32 mouse cellular contexts compared by ENCODE assay signal in the genomic region with DNA sequence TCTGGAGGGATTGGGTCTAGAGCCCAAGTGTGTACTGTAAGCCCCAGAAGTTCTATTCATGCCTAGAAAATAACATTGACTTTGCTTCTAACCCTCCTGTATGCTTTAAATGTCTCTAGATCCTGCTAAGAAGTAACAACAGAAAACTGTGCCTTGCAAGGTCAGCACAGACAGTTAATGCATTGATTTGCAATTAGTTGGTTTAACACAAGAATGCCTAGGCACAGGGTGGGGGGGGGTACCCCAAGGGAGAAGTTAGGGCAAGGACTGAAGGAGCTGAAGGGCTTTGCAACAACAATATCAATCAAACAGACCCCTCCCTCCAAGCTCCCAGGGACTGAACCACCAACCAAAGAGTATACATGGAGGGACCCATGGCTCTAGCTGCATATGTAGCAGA. TPM values are rescaled to one million over a fixed set of nuclear protein-coding genes. Genes with fewer than 3 reads are reported as not detected.
"Had no signal": no experiment of that assay in that cellular context is flagged by ENCODE, and none has a peak within 500 bp of the region (broad histone marks: within the 10 kb centered on the region; RNA-seq: fewer than 3 reads in every experiment).

No protein-coding gene starts in this region.

- DNase-seq: liver; liver, embryonic 13.5 days; liver, postnatal 0 days; lung, adult 18-20 months; lung, adult 2 months; lung, embryonic 14.5 days; lung, postnatal 10 days; lung, postnatal 14 days; lung, postnatal 36 days; lung, postnatal 4 days; midbrain, embryonic 14.5 days had no signal

- H3K27me3 ChIP-seq: limb, embryonic 12.5 days; limb, embryonic 13.5 days; limb, embryonic 15.5 days; liver, embryonic 12.5 days; liver, embryonic 13.5 days; liver, embryonic 15.5 days; lung, embryonic 15.5 days; megakaryocyte, embryonic 14.5 days; midbrain, embryonic 12.5 days; midbrain, embryonic 13.5 days; midbrain, embryonic 15.5 days; neural tube, embryonic 12.5 days had no signal

- H3K9me3 ChIP-seq: limb, embryonic 10.5 days; limb, embryonic 12.5 days; limb, embryonic 13.5 days; limb, embryonic 15.5 days; liver, embryonic 12.5 days; liver, embryonic 13.5 days; liver, embryonic 15.5 days; lung, embryonic 15.5 days; midbrain, embryonic 10.5 days; midbrain, embryonic 12.5 days; midbrain, embryonic 13.5 days; midbrain, embryonic 15.5 days; neural tube, embryonic 12.5 days had no signal

- H3K4me3 ChIP-seq: limb, embryonic 10.5 days; limb, embryonic 12.5 days; limb, embryonic 13.5 days; limb, embryonic 15.5 days; liver, embryonic 12.5 days; liver, embryonic 13.5 days; liver, embryonic 15.5 days; lung, embryonic 15.5 days; megakaryocyte, embryonic 14.5 days; midbrain, embryonic 10.5 days; midbrain, embryonic 12.5 days; midbrain, embryonic 13.5 days; midbrain, embryonic 15.5 days; myocyte; neural tube, embryonic 12.5 days had no signal

- H3K27ac ChIP-seq: limb, embryonic 12.5 days; limb, embryonic 13.5 days; limb, embryonic 15.5 days; liver, embryonic 12.5 days; liver, embryonic 13.5 days; liver, embryonic 14.5 days; liver, embryonic 15.5 days; lung, embryonic 15.5 days; macrophage; midbrain, embryonic 10.5 days; midbrain, embryonic 12.5 days; midbrain, embryonic 13.5 days; midbrain, embryonic 15.5 days; neural tube, embryonic 12.5 days had no signal

- H3K4me1 ChIP-seq: liver, embryonic 12.5 days; liver, embryonic 13.5 days; liver, embryonic 15.5 days; lung, embryonic 15.5 days; megakaryocyte, embryonic 14.5 days; midbrain, embryonic 15.5 days had no signal

- H3K9ac ChIP-seq: limb, embryonic 12.5 days; limb, embryonic 13.5 days; limb, embryonic 15.5 days; liver, embryonic 12.5 days; liver, embryonic 13.5 days; liver, embryonic 14.5 days; liver, embryonic 15.5 days; liver, postnatal 0 days; lung, embryonic 14.5 days; lung, embryonic 15.5 days; midbrain, embryonic 12.5 days; midbrain, embryonic 13.5 days; midbrain, embryonic 15.5 days; neural tube, embryonic 12.5 days had no signal

- H3K36me3 ChIP-seq: limb, embryonic 10.5 days; limb, embryonic 12.5 days; limb, embryonic 13.5 days; limb, embryonic 15.5 days; liver, embryonic 12.5 days; liver, embryonic 13.5 days; liver, embryonic 15.5 days; lung, embryonic 15.5 days; midbrain, embryonic 10.5 days; midbrain, embryonic 12.5 days; midbrain, embryonic 13.5 days; midbrain, embryonic 15.5 days; neural tube, embryonic 12.5 days had no signal

RNA-seq across cellular contexts. Expression of gene Sox11, which starts 47.1 kb away (rescaled TPM):
- total RNA-seq: liver, adult 2 months; megakaryocyte progenitor cell, adult 5-6 weeks; megakaryocyte, adult 5-6 weeks; megakaryocyte-erythroid progenitor cell, adult 5-6 weeks; monocyte, adult 5-6 weeks had no signal
- polyA plus RNA-seq: liver, adult 2 months; macrophage had no signal
